Mouse (Mus musculus): Measurements from ENCODE around the gene Abraxas1. TPM values are rescaled to one million over a fixed set of nuclear protein-coding genes. Genes with fewer than 3 reads are reported as not detected.

The Abraxas1 gene
- 15.1 and 16.2 TPM in 2 replicates for polyA plus RNA-seq (2015; fragmentation: Nextera tagmentation; extraction: Ambion mirVana)

GRCm38 (mm10) chr5:100820483-100821184, at the start of gene Abraxas1:
TSS of gene Abraxas1 (minus strand) at chr5:100820965.
- H3K4me1 ChIP-seq (replicated peaks): peaks cover 5% of the 10 kb centered on the region
- no peaks in the 10 kb centered on the region for H3K9me3 ChIP-seq
- H3K27me3 ChIP-seq: 0 out of 2 replicates have a peak, but pooled peaks cover 4% of the 10 kb centered on the region
- H3K9ac ChIP-seq: peak within 1 kb of the TSS; percentile 94
- H3K4me2 ChIP-seq: peak within 1 kb of the TSS; percentile 88
- peaks cover 6% of the 10 kb centered on the region for H3K36me3 ChIP-seq
- peak within 1 kb of the TSS; percentile 81 for H3K4me3 ChIP-seq
- ATAC-seq (ENCODE audit: low FRiP score): peak; percentile 99
- peak within 1 kb of the TSS; percentile 87 for H3K27ac ChIP-seq
- under 1% methylated on average over 63 of the region's 63 CpGs for WGBS

DNA sequence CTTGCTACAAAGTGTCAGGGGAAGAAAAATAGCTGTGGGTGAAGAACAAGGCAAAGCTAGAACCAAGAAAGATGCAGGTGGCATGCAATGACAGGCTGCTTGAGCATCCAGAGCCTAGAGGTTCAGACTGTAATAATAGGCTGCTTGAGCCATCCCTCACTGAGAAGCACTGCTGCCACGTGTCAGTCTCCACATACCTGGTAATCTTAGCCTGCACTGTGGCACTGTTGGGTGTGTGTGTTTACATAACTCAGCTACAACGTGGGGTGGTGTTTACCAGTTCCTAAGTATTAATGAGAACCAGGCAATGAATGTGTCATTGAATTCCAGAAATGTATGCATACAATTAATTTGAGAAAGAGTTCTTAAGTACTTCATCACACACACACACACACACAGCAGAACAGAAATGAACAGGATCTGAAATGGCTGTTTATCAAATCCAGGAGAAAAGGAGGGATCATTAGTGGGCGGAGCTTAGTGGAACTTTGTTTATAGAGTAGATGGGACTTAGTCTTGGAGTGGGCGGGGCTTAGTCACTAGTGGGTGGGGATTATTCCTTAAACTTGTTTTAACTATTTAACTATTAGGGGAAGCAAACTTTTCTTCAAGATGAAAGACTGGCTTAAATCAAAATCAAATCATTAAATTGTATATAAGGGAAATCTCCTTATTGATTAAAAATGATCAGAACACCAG, 48.6 kb upstream of the Abraxas1 start:
- Histone ChIP-seq H3K9ac (no peak overlapping the region), H3K27me3 (no peaks in the 10 kb centered on the region), H3K4me1 (replicated peaks) (no peaks in the 10 kb centered on the region), H3K27ac (no peak overlapping the region), H3K9me3 (no peaks in the 10 kb centered on the region), H3K4me2 (no peak overlapping the region), H3K4me3 (no peak overlapping the region), H3K36me3 (no peaks in the 10 kb centered on the region)
- no peak for ATAC-seq (ENCODE audit: low FRiP score)
- 72% methylated on average over 4 of the region's 4 CpGs for WGBS

- no peak overlapping the region for H3K9ac ChIP-seq
- no peaks in the 10 kb centered on the region for H3K4me1 ChIP-seq (replicated peaks)
- no peak overlapping the region for H3K27ac ChIP-seq
- 78% methylated on average over 2 of the region's 2 CpGs for WGBS
- no peak for ATAC-seq (ENCODE audit: low FRiP score)
- no peaks in the 10 kb centered on the region for H3K9me3 ChIP-seq
- no peak overlapping the region for H3K4me2 ChIP-seq
- H3K27me3 ChIP-seq: no peaks in the 10 kb centered on the region
- H3K36me3 ChIP-seq: no peaks in the 10 kb centered on the region
- H3K4me3 ChIP-seq: no peak overlapping the region
These were observed 45.4 kb upstream of the Abraxas1 start for GRCm38 (mm10) chr5:100866183-100866582.

DNA sequence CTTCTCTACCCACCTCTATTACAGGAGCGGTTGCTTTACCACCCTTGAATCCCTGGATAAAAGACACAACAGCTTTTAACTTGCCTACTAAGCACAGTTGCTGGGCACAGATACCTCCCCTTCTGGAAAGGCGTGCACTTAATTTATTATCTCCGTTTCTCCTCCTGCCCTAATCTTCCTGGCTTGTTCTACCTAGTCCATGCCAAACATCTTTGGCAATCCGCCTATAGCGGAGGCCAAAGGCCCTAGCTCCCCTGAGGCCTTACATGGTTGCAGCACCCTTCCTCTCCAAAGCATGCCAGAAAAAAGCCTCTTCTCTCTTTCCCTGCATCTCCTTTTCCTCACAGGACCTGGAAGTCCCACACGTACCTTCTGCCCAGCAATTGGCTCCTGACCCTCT, 43.7 kb upstream of the Abraxas1 start:
- Histone ChIP-seq H3K4me3 (no peak overlapping the region), H3K4me1 (replicated peaks) (no peaks in the 10 kb centered on the region), H3K4me2 (no peak overlapping the region), H3K36me3 (no peaks in the 10 kb centered on the region), H3K27ac (no peak overlapping the region), H3K27me3 (no peaks in the 10 kb centered on the region), H3K9ac (no peak overlapping the region), H3K9me3 (no peaks in the 10 kb centered on the region)
- ATAC-seq (ENCODE audit: low FRiP score): no peak
- whole genome bisulfite sequencing: 89% methylated on average over 6 of the region's 6 CpGs

DNA sequence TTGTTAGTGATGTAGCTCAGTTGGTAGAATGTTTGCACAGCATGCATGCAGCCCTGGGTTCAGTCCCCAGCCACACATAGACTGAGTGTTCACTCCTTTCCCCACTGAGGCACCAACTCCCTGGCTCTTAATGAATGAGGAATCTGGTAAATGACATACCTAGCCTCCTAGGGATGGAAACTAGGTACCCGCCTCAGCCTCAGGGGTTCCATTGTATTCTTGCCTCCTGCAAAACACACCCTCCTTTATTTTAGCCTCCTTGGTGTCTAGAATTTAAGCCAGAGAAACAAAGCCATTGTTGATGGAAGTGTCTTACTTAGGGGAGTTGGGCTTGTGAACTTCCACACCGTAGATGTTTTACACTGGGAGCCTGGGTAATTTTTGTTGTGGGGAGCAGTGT, 42.3 kb upstream of the Abraxas1 start:
- Histone ChIP-seq H3K9ac (no peak overlapping the region), H3K36me3 (no peaks in the 10 kb centered on the region), H3K27me3 (no peaks in the 10 kb centered on the region), H3K27ac (no peak overlapping the region), H3K4me1 (replicated peaks) (no peaks in the 10 kb centered on the region), H3K9me3 (no peaks in the 10 kb centered on the region), H3K4me2 (no peak overlapping the region), H3K4me3 (no peak overlapping the region)
- ATAC-seq (ENCODE audit: low FRiP score): no peak
- WGBS: 74% methylated on average over 2 of the region's 2 CpGs

DNA sequence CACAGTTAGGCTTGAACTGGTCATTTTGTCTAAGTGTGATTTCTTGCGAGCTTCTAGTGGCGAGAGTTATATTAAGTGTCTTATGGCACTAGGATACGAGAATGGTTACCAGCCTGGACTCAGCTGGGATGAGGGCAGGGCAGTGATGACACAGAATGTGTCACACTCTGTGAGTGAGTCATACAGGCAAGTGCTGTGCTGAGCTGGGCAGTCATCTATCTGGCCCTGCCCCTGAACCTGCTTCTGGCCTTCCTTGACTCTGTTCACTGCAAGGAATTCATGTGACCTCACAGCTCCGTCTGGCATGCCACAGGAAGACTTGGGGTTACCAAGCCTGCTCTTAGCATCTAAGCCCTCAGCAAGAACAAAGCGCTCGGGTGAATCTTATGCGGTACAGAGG, 41.0 kb upstream of the Abraxas1 start:
- no peak overlapping the region for H3K4me3 ChIP-seq
- no peak overlapping the region for H3K4me2 ChIP-seq
- H3K36me3 ChIP-seq: no peaks in the 10 kb centered on the region
- no peaks in the 10 kb centered on the region for H3K9me3 ChIP-seq
- no peak for ATAC-seq (ENCODE audit: low FRiP score)
- 89% methylated on average over 7 of the region's 7 CpGs for WGBS
- no peak overlapping the region for H3K27ac ChIP-seq
- H3K27me3 ChIP-seq: no peaks in the 10 kb centered on the region
- H3K9ac ChIP-seq: no peak overlapping the region
- no peaks in the 10 kb centered on the region for H3K4me1 ChIP-seq (replicated peaks)

DNA sequence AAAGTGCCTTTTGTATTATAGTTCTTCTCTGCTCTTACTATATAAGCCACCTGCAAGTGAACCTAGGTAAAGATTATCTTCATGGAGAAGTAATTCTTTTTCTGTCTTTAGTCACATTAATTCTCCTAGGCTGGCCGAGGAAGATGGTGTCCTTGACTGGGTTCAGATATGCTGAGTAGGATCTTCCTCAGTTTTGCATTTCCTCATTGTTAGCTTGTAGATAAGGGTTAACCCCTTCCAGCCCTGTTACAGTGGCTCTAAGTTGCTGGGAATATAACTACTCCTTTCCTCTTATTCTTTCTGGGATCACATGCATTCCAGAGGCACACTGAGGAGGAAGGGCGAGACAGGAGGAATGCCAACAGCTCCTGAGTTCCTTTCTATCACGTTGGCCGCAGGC, 40.4 kb upstream of the Abraxas1 start:
- Histone ChIP-seq H3K36me3 (no peaks in the 10 kb centered on the region), H3K4me1 (replicated peaks) (no peaks in the 10 kb centered on the region), H3K9ac (no peak overlapping the region), H3K4me2 (no peak overlapping the region), H3K27ac (no peak overlapping the region), H3K9me3 (no peaks in the 10 kb centered on the region), H3K27me3 (no peaks in the 10 kb centered on the region), H3K4me3 (no peak overlapping the region)
- ATAC-seq (ENCODE audit: low FRiP score): no peak
- 77% methylated on average over 4 of the region's 4 CpGs for WGBS

- H3K9ac ChIP-seq: no peak overlapping the region
- no peak for ATAC-seq (ENCODE audit: low FRiP score)
- no peaks in the 10 kb centered on the region for H3K9me3 ChIP-seq
- H3K4me1 ChIP-seq (replicated peaks): no peaks in the 10 kb centered on the region
- no peaks in the 10 kb centered on the region for H3K36me3 ChIP-seq
- H3K27me3 ChIP-seq: no peaks in the 10 kb centered on the region
- no peak overlapping the region for H3K4me3 ChIP-seq
- H3K27ac ChIP-seq: no peak overlapping the region
- H3K4me2 ChIP-seq: no peak overlapping the region
- WGBS: 83% methylated on average over 12 of the region's 12 CpGs
These were observed 39.8 kb upstream of the Abraxas1 start for GRCm38 (mm10) chr5:100860417-100861053.

DNA sequence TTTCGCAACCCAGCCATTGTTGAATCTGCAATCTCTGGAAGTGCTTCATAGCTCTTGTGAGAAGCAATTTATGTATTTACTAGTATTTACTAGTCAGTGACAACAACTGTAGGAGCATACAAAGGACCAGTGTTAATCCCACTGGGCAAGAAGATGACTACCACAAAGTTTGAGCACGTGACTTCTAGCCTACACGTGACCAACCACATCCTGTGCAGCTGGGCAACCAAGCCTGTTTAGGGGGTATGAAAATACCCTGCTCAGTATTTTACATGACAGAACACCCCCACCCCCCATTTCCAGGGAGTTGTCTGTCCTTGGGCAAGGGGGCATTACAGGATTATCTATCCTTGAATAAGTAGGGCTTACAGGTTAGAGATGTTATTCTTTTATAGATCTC, 35.8 kb upstream of the Abraxas1 start:
- H3K9me3 ChIP-seq: no peaks in the 10 kb centered on the region
- H3K27me3 ChIP-seq: no peaks in the 10 kb centered on the region
- H3K4me3 ChIP-seq: no peak overlapping the region
- no peaks in the 10 kb centered on the region for H3K36me3 ChIP-seq
- H3K4me1 ChIP-seq (replicated peaks): no peaks in the 10 kb centered on the region
- no peak overlapping the region for H3K9ac ChIP-seq
- H3K27ac ChIP-seq: no peak overlapping the region
- H3K4me2 ChIP-seq: no peak overlapping the region
- WGBS: 85% methylated on average over 3 of the region's 3 CpGs
- no peak for ATAC-seq (ENCODE audit: low FRiP score)

- H3K27me3 ChIP-seq: peaks cover 6% of the 10 kb centered on the region
- H3K4me2 ChIP-seq: no peak overlapping the region
These were observed 33.2 kb upstream of the Abraxas1 start for GRCm38 (mm10) chr5:100853963-100854362.

GRCm38 (mm10) chr5:100847143-100847542, 26.4 kb upstream of the Abraxas1 start:
- Histone ChIP-seq H3K27me3 (peaks cover 72% of the 10 kb centered on the region), H3K9me3 (peaks cover under 1% of the 10 kb centered on the region), H3K36me3 (no peaks in the 10 kb centered on the region), H3K9ac (no peak overlapping the region), H3K4me2 (peak overlapping the region; percentile 99), H3K4me3 (peak overlapping the region; percentile 59), H3K27ac (no peak overlapping the region), H3K4me1 (replicated peaks) (peaks cover 21% of the 10 kb centered on the region)
- 16% methylated on average over 2 of the region's 2 CpGs for WGBS
- ATAC-seq (ENCODE audit: low FRiP score): no peak

More at GRCm38 (mm10) chr5:100853963-100854362, 33.2 kb upstream of the Abraxas1 start:
- H3K27ac ChIP-seq: no peak overlapping the region
- H3K9ac ChIP-seq: no peak overlapping the region
- no peak overlapping the region for H3K4me3 ChIP-seq
- ATAC-seq (ENCODE audit: low FRiP score): no peak
- H3K4me1 ChIP-seq (replicated peaks): no peaks in the 10 kb centered on the region
- H3K9me3 ChIP-seq: no peaks in the 10 kb centered on the region
- WGBS: 93% methylated on average over 4 of the region's 4 CpGs
- no peaks in the 10 kb centered on the region for H3K36me3 ChIP-seq

GRCm38 (mm10) chr5:100846599-100846920, 25.8 kb upstream of the Abraxas1 start:
- 1% methylated on average over 22 of the region's 22 CpGs for WGBS
- Histone ChIP-seq H3K4me3 (peak overlapping the region; percentile 59), H3K4me1 (replicated peaks) (peaks cover 21% of the 10 kb centered on the region), H3K27ac (no peak overlapping the region), H3K36me3 (no peaks in the 10 kb centered on the region), H3K9ac (peak overlapping the region; percentile 71), H3K27me3 (peaks cover 72% of the 10 kb centered on the region), H3K9me3 (peaks cover 7% of the 10 kb centered on the region), H3K4me2 (peak overlapping the region; percentile 99)
- ATAC-seq (ENCODE audit: low FRiP score): peak; percentile 39; the same call in 1 of the 2 replicates
